Mouse (Mus musculus): ENCODE measurements at regions not wholly inside any gene's neighbourhood (a gene's known extent, or its start where the extent isn't known, plus 50 kb on each side); places are given as distances from the start of the nearest gene placed in this dataset.
A peak's percentile ranks its signal among the peaks of the same experiment; 100 is the strongest.

DNA sequence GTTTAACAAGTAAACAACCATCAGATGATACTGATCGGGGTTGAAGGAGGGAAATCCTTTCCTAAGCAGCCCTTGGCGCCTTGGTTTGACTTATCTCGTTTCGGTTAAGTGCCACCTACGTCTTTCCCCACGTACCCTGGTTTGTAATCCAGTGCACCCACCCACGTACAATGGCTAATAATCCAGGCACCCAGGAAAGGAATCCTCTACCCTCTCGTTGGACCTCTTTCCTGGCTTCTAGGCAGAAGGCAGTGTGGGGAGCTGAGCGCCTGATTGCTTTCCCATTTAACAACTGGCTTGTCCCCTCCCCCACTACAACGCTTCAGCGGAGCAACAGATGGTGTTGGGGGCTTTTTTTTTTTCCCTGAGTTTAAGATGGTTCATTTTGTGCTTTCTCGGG is 789.6 kb upstream of the Car8 start:
- Histone ChIP-seq H3K4me3 (ENCODE audit: low read depth, low read length) (peak overlapping the region; percentile 51), H3K9ac (replicated peaks) (peak overlapping the region; percentile 56)

GRCm38 (mm10) chr4:9027798-9028404 is 789.1 kb upstream of the Car8 start:
- peak; percentile 87 for TF ChIP-seq CTCF (IDR thresholded peaks at IDR 0.05; ENCODE audit: low read depth)
- no peak for TF ChIP-seq EP300 (IDR thresholded peaks at IDR 0.05; ENCODE audit: low read depth)
- Histone ChIP-seq H3K27ac (ENCODE audit: low read depth) (no peak overlapping the region), H3K4me2 (ENCODE audit: low read depth, low read length) (peak overlapping the region; percentile 92), H3K4me1 (ENCODE audit: insufficient read depth) (peaks cover 6% of the 10 kb centered on the region; the same call in 1 of the 2 replicates), H3K9me3 (ENCODE audit: low read length) (no peaks in the 10 kb centered on the region), H3K27me3 (ENCODE audit: insufficient read depth, low read length) (no peaks in the 10 kb centered on the region), H3K36me3 (replicated peaks; ENCODE audit: insufficient read depth, low read length) (no peaks in the 10 kb centered on the region), H3K9ac (replicated peaks) (peak overlapping the region; percentile 56), H3K4me3 (ENCODE audit: low read depth, low read length) (peak overlapping the region; percentile 51)
- DNase-seq (peak; percentile 87), ATAC-seq (peak; percentile 91)
- WGBS (ENCODE audit: insufficient replicate concordance): under 1% methylated on average over 30 of the region's 30 CpGs

More for the DNA sequence above, 789.6 kb upstream of the Car8 start:
- Histone ChIP-seq H3K27me3 (ENCODE audit: insufficient read depth, low read length) (no peaks in the 10 kb centered on the region), H3K4me2 (ENCODE audit: low read depth, low read length) (peak overlapping the region; percentile 92), H3K27ac (ENCODE audit: low read depth) (no peak overlapping the region), H3K36me3 (replicated peaks; ENCODE audit: insufficient read depth, low read length) (no peaks in the 10 kb centered on the region), H3K9me3 (ENCODE audit: low read length) (no peaks in the 10 kb centered on the region), H3K4me1 (ENCODE audit: insufficient read depth) (peaks cover 6% of the 10 kb centered on the region; the same call in 1 of the 2 replicates)
- 1% methylated on average over 12 of the region's 12 CpGs for WGBS (ENCODE audit: insufficient replicate concordance)
- ATAC-seq (no peak), DNase-seq (peak; percentile 23)
- TF ChIP-seq CTCF (IDR thresholded peaks at IDR 0.05; ENCODE audit: low read depth): no peak
- no peak for TF ChIP-seq EP300 (IDR thresholded peaks at IDR 0.05; ENCODE audit: low read depth)

DNA sequence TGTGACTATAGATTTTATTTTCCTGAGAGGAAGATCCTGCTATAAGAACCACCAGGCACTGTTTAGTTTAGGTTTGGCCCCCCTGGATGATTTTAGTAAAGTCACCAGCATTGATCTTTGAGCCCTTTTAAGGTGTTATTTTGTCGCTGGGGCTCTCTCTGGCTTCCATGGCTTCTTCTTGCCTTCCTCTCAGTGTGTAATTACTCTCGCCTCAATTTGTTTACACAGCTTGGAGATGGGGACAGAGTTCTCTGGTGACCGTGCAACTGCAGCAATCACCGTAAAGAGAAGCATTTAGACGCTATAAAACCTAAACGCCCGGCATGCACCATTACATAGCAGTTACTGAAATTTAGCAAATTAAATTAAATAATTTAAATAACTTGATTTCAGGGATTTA is 788.5 kb upstream of the Car8 start:
- H3K9ac ChIP-seq (replicated peaks): no peak overlapping the region
- WGBS (ENCODE audit: insufficient replicate concordance): 14% methylated on average over 7 of the region's 7 CpGs
- 0 out of 2 replicates have a peak, but pooled peaks have one; percentile 32 for ATAC-seq

DNA sequence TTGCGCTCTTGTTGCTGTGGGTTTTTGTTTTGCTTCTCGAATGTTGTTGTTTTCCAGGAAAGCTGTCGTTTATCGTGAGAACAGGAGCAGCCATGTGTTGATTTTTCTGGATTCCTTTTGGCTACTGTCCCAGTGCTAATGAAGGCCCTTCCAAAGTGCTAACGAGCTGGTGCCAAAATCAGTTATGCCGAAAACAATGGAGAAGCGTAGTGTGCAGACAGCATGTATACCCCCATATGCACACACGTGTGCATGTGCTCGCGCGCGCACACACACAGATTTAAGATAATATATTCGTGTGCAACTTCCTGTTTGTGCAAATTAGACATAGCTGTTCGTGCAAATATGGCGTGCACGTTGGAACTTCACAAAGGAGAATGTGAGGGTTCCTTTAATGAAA is 788.0 kb upstream of the Car8 start:
- H3K4me3 ChIP-seq (ENCODE audit: low read depth, low read length): no peak overlapping the region
- no peak overlapping the region for H3K4me2 ChIP-seq (ENCODE audit: low read depth, low read length)
- no peaks in the 10 kb centered on the region for H3K27me3 ChIP-seq (ENCODE audit: insufficient read depth, low read length)
- H3K27ac ChIP-seq (ENCODE audit: low read depth): no peak overlapping the region
- H3K36me3 ChIP-seq (replicated peaks; ENCODE audit: insufficient read depth, low read length): no peaks in the 10 kb centered on the region
- TF ChIP-seq EP300 (IDR thresholded peaks at IDR 0.05; ENCODE audit: low read depth): no peak
- TF ChIP-seq CTCF (IDR thresholded peaks at IDR 0.05; ENCODE audit: low read depth): no peak
- 66% methylated on average over 16 of the region's 16 CpGs for WGBS (ENCODE audit: insufficient replicate concordance)
- DNase-seq (no peak), ATAC-seq (no peak)
- peaks cover 6% of the 10 kb centered on the region; the same call in 1 of the 2 replicates for H3K4me1 ChIP-seq (ENCODE audit: insufficient read depth)
- H3K9ac ChIP-seq (replicated peaks): no peak overlapping the region
- no peaks in the 10 kb centered on the region for H3K9me3 ChIP-seq (ENCODE audit: low read length)

More for the DNA sequence above, 788.5 kb upstream of the Car8 start:
- TF ChIP-seq CTCF (IDR thresholded peaks at IDR 0.05; ENCODE audit: low read depth): no peak
- TF ChIP-seq EP300 (IDR thresholded peaks at IDR 0.05; ENCODE audit: low read depth): no peak
- Histone ChIP-seq H3K4me3 (ENCODE audit: low read depth, low read length) (no peak overlapping the region), H3K4me2 (ENCODE audit: low read depth, low read length) (peak overlapping the region; percentile 92), H3K27me3 (ENCODE audit: insufficient read depth, low read length) (no peaks in the 10 kb centered on the region), H3K27ac (ENCODE audit: low read depth) (no peak overlapping the region), H3K4me1 (ENCODE audit: insufficient read depth) (peaks cover 6% of the 10 kb centered on the region; the same call in 1 of the 2 replicates), H3K36me3 (replicated peaks; ENCODE audit: insufficient read depth, low read length) (no peaks in the 10 kb centered on the region), H3K9me3 (ENCODE audit: low read length) (no peaks in the 10 kb centered on the region)
- no peak for DNase-seq

GRCm38 (mm10) chr4:9025821-9026470 is 787.1 kb upstream of the Car8 start:
- Histone ChIP-seq H3K4me3 (ENCODE audit: low read depth, low read length) (no peak overlapping the region), H3K4me2 (ENCODE audit: low read depth, low read length) (no peak overlapping the region), H3K9me3 (ENCODE audit: low read length) (no peaks in the 10 kb centered on the region), H3K4me1 (ENCODE audit: insufficient read depth) (peaks cover 6% of the 10 kb centered on the region; the same call in 1 of the 2 replicates), H3K36me3 (replicated peaks; ENCODE audit: insufficient read depth, low read length) (no peaks in the 10 kb centered on the region), H3K27ac (ENCODE audit: low read depth) (no peak overlapping the region), H3K27me3 (ENCODE audit: insufficient read depth, low read length) (no peaks in the 10 kb centered on the region), H3K9ac (replicated peaks) (no peak overlapping the region)
- TF ChIP-seq EP300 (IDR thresholded peaks at IDR 0.05; ENCODE audit: low read depth) (no peak), CTCF (IDR thresholded peaks at IDR 0.05; ENCODE audit: low read depth) (no peak)
- DNase-seq: no peak
- 58% methylated on average over 8 of the region's 8 CpGs for WGBS (ENCODE audit: insufficient replicate concordance)
- no peak for ATAC-seq

- Histone ChIP-seq H3K9me3 (ENCODE audit: low read length) (no peaks in the 10 kb centered on the region), H3K4me2 (ENCODE audit: low read depth, low read length) (no peak overlapping the region), H3K36me3 (replicated peaks; ENCODE audit: insufficient read depth, low read length) (no peaks in the 10 kb centered on the region), H3K4me1 (ENCODE audit: insufficient read depth) (peaks cover 6% of the 10 kb centered on the region; the same call in 1 of the 2 replicates), H3K27me3 (ENCODE audit: insufficient read depth, low read length) (no peaks in the 10 kb centered on the region), H3K27ac (ENCODE audit: low read depth) (no peak overlapping the region), H3K4me3 (ENCODE audit: low read depth, low read length) (no peak overlapping the region), H3K9ac (replicated peaks) (no peak overlapping the region)
- TF ChIP-seq CTCF (IDR thresholded peaks at IDR 0.05; ENCODE audit: low read depth): no peak
- TF ChIP-seq EP300 (IDR thresholded peaks at IDR 0.05; ENCODE audit: low read depth): no peak
- ATAC-seq (no peak), DNase-seq (no peak)
- 72% methylated on average over 6 of the region's 6 CpGs for whole genome bisulfite sequencing (ENCODE audit: insufficient replicate concordance)
Measured at GRCm38 (mm10) chr4:9024216-9024925, 785.5 kb upstream of the Car8 start.
